Mouse (Mus musculus): ENCODE measurements around the gene Mrfap1. TPM values are rescaled to one million over a fixed set of nuclear protein-coding genes. Genes with fewer than 3 reads are reported as not detected.
"Not testable (repeated sequence)": the region's sequence is repeated elsewhere in the genome, so short reads cannot be mapped to it uniquely, and the experiment has no call there.

Gene Mrfap1
- 329 and 331 TPM in 2 replicates for polyA plus RNA-seq (2015; fragmentation: Nextera tagmentation; extraction: Ambion mirVana)

DNA sequence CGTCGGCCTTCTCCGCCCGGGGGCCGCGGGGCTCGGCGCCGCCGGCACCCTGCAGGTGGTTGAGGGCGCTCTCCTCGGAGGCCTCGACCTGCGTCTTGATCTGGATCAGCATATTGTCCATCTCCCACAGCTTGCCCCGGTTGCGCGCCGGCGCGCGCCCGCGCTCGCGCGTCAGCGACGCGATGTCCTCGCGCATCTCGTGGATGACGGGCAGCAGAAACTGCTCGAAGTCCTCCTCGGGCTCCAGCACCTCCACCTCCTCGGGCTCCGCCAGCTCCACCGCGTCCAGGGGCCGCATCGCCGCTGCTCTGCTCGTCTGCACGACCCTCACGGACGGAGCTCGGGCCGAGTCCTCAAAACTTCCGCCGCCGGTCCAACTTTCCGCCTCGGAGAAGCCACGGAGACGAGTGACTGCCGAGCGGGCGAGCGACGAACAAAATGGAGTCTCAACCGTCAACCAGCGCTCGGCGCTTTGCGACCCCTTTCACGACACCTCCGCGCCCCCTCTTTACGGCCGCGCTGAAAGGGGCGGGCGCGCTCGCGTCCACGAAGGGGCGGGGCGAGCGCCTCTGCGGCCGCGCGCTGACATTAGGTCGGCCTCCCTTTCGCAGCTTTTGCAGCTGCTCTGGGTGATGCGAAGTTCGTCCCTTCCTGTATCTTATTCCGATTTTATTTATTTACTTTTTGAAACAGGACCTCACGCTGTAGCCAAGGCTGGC lies at the start of gene Mrfap1:
Gene Mrfap1, minus strand, starts transcription at position 477 of the 719 bp plus-strand sequence.
- H3K4me3 ChIP-seq = peak within 1 kb of the TSS; percentile 66
- under 1% methylated on average over 89 of the region's 90 CpGs for WGBS
- H3K27ac ChIP-seq = peak within 1 kb of the TSS; percentile 97
- H3K27me3 ChIP-seq; H3K9me3 ChIP-seq (replicated peaks); H3K36me3 ChIP-seq: not testable (repeated sequence)
- H3K4me1 ChIP-seq (replicated peaks) = peaks cover 12% of the 10 kb centered on the region; the same call in 1 of the 2 replicates
- H3K9ac ChIP-seq = peak within 1 kb of the TSS; percentile 78
- ATAC-seq (replicated peaks; ENCODE audit: insufficient number of reproducible peaks, insufficient read depth, low FRiP score, low read depth) = peak; percentile 83
- H3K4me2 ChIP-seq = peak within 1 kb of the TSS; percentile 71

DNA sequence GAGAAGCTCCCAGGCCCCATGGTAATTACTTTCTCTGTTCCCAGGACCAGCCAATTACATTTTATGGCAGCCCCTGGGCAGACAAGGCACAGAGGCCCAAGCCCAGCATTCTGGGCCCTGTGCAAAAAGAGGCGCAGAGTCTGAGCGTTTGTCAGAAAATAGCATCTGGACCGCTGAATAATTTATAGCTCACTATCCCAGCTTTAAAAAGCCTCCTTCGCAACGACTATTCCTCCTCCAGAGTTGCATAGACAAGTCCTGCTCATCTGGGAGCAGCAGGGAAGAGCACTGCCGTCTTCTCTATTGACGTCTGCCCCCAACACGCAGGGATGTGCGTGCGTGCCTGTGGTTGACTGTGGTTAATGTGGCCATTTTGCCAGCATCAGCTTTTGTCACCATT lies 47.9 kb upstream of the Mrfap1 start:
- Histone ChIP-seq H3K4me1 (replicated peaks) (no peaks in the 10 kb centered on the region), H3K36me3 (no peaks in the 10 kb centered on the region), H3K9ac (no peak overlapping the region), H3K9me3 (replicated peaks) (no peaks in the 10 kb centered on the region), H3K4me3 (no peak overlapping the region), H3K27ac (no peak overlapping the region), H3K4me2 (no peak overlapping the region), H3K27me3 (no peaks in the 10 kb centered on the region; the same call in 1 of the 2 replicates)
- WGBS = 82% methylated on average over 10 of the region's 10 CpGs
- ATAC-seq (replicated peaks; ENCODE audit: insufficient number of reproducible peaks, insufficient read depth, low FRiP score, low read depth) = no peak

DNA sequence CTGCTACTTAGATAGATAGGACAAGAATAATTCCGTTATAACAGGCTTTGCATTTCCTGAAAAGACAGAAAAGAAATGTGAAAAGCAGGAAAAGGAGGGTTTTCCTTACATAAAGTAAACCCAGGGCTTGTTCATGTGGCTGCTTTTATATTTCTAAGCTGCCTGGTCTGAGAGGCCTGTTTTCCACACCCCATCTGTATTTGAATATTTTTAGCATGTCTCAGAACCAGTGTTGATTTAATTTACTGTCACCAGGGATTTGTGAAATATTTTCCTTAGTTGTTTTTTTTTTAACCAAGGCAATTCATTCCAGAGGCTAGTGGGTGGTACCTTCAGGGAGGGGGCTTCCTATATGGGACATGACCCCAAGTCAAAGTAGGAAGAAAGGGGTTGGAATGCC lies 45.1 kb upstream of the Mrfap1 start:
- no peak overlapping the region for H3K4me2 ChIP-seq
- no peak overlapping the region for H3K9ac ChIP-seq
- no peaks in the 10 kb centered on the region for H3K9me3 ChIP-seq (replicated peaks)
- H3K4me3 ChIP-seq = no peak overlapping the region
- H3K27me3 ChIP-seq = no peaks in the 10 kb centered on the region
- H3K36me3 ChIP-seq = no peaks in the 10 kb centered on the region
- WGBS = 31% methylated on average over 1 of the region's 1 CpGs
- H3K27ac ChIP-seq = no peak overlapping the region
- ATAC-seq (replicated peaks; ENCODE audit: insufficient number of reproducible peaks, insufficient read depth, low FRiP score, low read depth) = no peak
- H3K4me1 ChIP-seq (replicated peaks) = no peaks in the 10 kb centered on the region

DNA sequence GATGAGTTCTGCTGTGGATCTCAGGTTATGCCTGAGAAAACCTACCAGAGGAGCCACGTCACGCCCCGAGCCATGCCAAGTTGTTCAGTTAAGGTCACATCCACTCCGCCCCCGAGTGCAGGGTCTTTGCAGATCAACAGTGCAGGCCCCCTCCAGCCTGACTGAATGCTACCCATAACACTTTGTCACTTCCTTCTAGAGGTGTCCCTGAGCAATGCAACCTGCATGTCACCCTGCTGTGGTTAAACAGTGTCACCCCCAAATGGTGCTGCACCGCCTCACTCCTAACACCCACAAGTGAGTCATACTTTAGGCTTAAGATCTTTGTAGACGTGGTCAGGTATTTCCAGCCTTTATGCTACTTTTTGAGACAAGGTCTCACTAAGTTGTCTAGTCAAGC lies 43.5 kb upstream of the Mrfap1 start:
- WGBS = 72% methylated on average over 7 of the region's 7 CpGs
- Histone ChIP-seq H3K4me2 (no peak overlapping the region), H3K9ac (no peak overlapping the region), H3K27me3 (no peaks in the 10 kb centered on the region), H3K27ac (no peak overlapping the region), H3K4me3 (no peak overlapping the region), H3K4me1 (replicated peaks) (no peaks in the 10 kb centered on the region), H3K36me3 (no peaks in the 10 kb centered on the region), H3K9me3 (replicated peaks) (no peaks in the 10 kb centered on the region)
- ATAC-seq (replicated peaks; ENCODE audit: insufficient number of reproducible peaks, insufficient read depth, low FRiP score, low read depth) = no peak

DNA sequence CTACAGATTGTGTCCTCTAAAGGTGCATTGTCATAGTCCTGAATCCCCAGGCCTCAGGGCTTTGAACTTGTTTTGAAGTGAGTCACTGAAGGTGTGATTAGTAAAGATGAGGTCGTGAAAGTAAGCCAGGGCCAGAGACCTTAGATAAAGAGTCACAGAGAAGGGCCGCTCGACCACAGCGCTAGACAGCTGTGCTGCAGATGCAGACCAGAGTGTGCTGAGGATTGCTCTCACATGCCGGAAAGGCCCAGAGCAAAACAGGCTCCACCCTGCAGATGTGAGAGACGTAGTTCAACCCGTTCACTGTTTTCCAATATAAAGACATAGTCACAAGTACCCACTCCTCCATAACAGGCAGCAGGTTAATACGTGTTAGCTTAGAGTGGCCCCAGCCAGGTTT lies 43.0 kb upstream of the Mrfap1 start:
- 55% methylated on average over 8 of the region's 8 CpGs for WGBS
- H3K9ac ChIP-seq = no peak overlapping the region
- no peaks in the 10 kb centered on the region for H3K9me3 ChIP-seq (replicated peaks)
- H3K27me3 ChIP-seq = no peaks in the 10 kb centered on the region
- H3K27ac ChIP-seq = no peak overlapping the region
- no peak overlapping the region for H3K4me3 ChIP-seq
- no peaks in the 10 kb centered on the region for H3K4me1 ChIP-seq (replicated peaks)
- H3K4me2 ChIP-seq = no peak overlapping the region
- no peaks in the 10 kb centered on the region for H3K36me3 ChIP-seq
- no peak for ATAC-seq (replicated peaks; ENCODE audit: insufficient number of reproducible peaks, insufficient read depth, low FRiP score, low read depth)

DNA sequence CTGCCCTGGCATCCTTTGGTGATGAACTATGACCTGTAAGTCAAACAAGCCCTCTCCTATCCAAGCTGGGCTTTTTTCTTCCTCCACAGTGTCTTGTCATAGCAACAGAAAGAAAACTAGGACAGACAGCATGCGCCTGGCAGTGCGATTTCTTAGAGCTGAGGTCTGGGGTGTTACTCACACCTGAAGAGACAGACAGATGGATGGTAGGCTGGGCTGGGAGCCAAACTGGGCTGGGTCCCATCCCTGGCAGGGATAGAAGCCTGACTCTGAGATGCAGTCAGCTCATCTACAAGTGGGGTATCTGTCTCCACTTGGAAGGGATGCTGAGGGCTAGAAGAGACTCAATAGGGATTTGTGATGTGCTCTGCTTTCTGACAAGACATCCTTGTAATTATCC lies 42.5 kb upstream of the Mrfap1 start:
- no peak overlapping the region for H3K4me3 ChIP-seq
- H3K27ac ChIP-seq = no peak overlapping the region
- no peak overlapping the region for H3K9ac ChIP-seq
- H3K36me3 ChIP-seq = no peaks in the 10 kb centered on the region
- ATAC-seq (replicated peaks; ENCODE audit: insufficient number of reproducible peaks, insufficient read depth, low FRiP score, low read depth) = no peak
- no peaks in the 10 kb centered on the region for H3K4me1 ChIP-seq (replicated peaks)
- no peak overlapping the region for H3K4me2 ChIP-seq
- H3K27me3 ChIP-seq = no peaks in the 10 kb centered on the region
- WGBS = 73% methylated on average over 2 of the region's 2 CpGs
- no peaks in the 10 kb centered on the region for H3K9me3 ChIP-seq (replicated peaks)

DNA sequence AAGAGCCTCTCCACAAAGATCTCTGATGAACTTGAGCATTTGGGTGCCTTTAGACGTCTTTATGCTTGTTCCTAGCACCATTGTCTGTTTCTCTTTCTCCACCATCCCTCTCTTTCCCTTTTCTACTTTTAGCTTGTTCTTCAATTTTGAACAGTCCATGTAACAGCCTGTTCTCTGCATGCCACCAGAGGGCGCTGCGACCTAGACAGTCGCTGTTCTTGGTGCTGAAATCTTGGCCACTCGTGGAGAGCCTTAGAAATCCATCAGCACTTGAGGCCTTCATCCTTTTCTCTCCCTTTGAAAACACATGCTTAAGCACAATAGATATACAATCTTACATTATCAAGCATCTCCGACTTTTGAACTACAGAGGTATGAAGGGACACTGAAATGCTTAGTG lies 39.4 kb upstream of the Mrfap1 start:
- under 1% methylated on average over 6 of the region's 6 CpGs for WGBS
- no peaks in the 10 kb centered on the region for H3K27me3 ChIP-seq
- no peak for ATAC-seq (replicated peaks; ENCODE audit: insufficient number of reproducible peaks, insufficient read depth, low FRiP score, low read depth)
- peaks cover 2% of the 10 kb centered on the region for H3K4me1 ChIP-seq (replicated peaks)
- no peak overlapping the region for H3K9ac ChIP-seq
- H3K4me2 ChIP-seq = no peak overlapping the region
- H3K9me3 ChIP-seq (replicated peaks) = no peaks in the 10 kb centered on the region
- H3K36me3 ChIP-seq = no peaks in the 10 kb centered on the region
- H3K4me3 ChIP-seq = no peak overlapping the region
- H3K27ac ChIP-seq = no peak overlapping the region

DNA sequence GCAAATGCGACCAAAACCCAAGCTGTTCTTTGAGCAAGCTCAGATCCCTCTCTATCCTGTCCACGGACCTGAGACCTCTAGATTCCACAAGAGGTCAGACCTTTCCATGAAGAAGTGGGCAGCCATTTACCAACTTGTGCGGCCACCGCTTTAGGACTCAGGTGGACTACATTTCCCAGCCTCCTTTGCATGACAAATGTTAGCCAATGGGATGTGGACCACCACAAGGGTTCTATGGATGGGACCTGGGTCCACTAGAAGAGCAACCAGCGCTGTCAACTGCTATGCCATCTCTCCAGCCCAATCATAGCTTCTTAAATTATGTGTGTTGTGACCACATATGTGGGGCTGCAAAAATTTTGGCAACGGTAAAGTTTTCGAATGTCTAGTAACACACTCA lies 34.7 kb upstream of the Mrfap1 start:
- no peak overlapping the region for H3K4me3 ChIP-seq
- WGBS = 54% methylated on average over 7 of the region's 7 CpGs
- H3K9me3 ChIP-seq (replicated peaks) = no peaks in the 10 kb centered on the region
- H3K4me2 ChIP-seq = peak overlapping the region; percentile 86
- peaks cover 16% of the 10 kb centered on the region for H3K4me1 ChIP-seq (replicated peaks)
- ATAC-seq (replicated peaks; ENCODE audit: insufficient number of reproducible peaks, insufficient read depth, low FRiP score, low read depth) = no peak
- H3K9ac ChIP-seq = no peak overlapping the region
- no peaks in the 10 kb centered on the region for H3K27me3 ChIP-seq
- no peak overlapping the region for H3K27ac ChIP-seq
- H3K36me3 ChIP-seq = no peaks in the 10 kb centered on the region

DNA sequence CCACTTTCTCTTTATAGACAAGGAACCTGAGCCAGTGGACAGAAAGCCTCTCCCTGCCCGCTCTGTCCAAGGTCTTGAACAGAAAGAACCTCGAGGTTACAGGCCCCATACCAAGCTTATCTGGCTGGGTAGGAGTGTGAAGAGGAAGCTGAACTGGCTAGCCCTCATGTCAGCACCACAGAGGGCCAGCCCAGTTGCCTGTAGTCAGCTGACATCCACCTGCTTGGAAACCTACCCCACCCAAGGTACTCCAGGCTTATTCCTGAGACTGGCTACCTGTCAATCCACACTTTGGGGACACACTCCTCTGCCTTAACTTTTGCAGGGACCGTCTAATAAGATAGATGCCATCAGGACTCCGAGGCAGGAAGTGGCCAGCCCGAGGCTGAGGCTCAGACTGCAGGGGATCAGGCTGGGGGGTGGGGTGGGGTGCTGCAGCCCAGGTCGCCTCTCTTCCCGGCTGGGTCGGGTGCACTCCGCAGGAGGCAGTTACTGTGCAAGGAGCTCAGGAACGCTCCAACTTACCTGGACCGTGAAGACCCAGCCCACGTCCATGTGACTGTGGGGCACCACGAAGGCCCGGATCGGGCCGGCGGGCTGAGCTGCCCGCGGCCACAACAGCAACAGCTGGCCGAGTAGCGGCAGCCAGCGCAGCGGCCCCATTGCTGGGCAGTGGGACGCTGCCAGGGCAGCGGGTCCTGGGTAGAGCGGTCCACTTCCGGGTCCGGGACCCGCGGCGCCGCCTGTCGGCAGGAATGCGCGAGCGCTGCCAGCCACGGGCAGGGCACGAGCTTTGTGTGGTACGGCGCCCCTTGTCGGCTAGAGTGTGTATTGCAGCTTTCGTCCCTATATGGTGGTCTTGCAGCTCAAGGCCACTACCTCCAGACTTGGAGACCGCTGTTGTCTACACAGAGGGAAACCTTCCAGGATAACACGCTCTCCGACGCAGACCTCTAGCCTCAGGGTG lies 33.6 kb upstream of the Mrfap1 start, which contains the start of gene Man2b2:
Gene Man2b2, minus strand, starts transcription at position 741 of the 967 bp plus-strand sequence.
- H3K4me1 ChIP-seq (replicated peaks) = peaks cover 16% of the 10 kb centered on the region
- H3K9ac ChIP-seq = peak within 1 kb of the TSS; percentile 61
- WGBS = 2% methylated on average over 46 of the region's 46 CpGs
- peak within 1 kb of the TSS; percentile 86 for H3K4me2 ChIP-seq
- no peaks in the 10 kb centered on the region for H3K36me3 ChIP-seq
- H3K4me3 ChIP-seq = peak within 1 kb of the TSS; percentile 62
- peak; percentile 80 for ATAC-seq (replicated peaks; ENCODE audit: insufficient number of reproducible peaks, insufficient read depth, low FRiP score, low read depth)
- no peaks in the 10 kb centered on the region for H3K27me3 ChIP-seq
- H3K9me3 ChIP-seq (replicated peaks) = no peaks in the 10 kb centered on the region
- no peak within 1 kb of the TSS for H3K27ac ChIP-seq

DNA sequence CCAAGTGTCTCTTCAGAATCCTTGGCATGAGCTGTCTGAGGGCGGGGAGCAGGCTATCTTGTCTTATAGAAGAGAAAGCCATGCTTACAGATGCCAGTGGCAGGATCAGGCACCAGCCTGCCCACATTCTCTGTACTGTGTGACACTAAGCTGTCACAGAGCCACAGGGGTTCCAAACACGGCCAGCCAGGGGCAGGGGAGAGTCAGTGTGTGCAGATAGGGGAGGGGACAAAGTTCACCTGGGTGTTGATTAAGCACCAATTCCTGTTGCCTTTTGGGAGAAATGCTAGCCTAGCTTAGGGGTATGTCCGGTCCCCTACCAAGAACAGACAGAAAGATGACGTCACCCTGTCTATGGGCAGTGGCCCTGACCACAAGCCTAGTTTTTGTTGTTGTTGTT lies 32.5 kb upstream of the Mrfap1 start:
- no peak for ATAC-seq (replicated peaks; ENCODE audit: insufficient number of reproducible peaks, insufficient read depth, low FRiP score, low read depth)
- H3K27me3 ChIP-seq = no peaks in the 10 kb centered on the region
- no peak overlapping the region for H3K4me3 ChIP-seq
- WGBS = 68% methylated on average over 4 of the region's 4 CpGs
- no peaks in the 10 kb centered on the region for H3K9me3 ChIP-seq (replicated peaks)
- H3K27ac ChIP-seq = no peak overlapping the region
- no peaks in the 10 kb centered on the region for H3K36me3 ChIP-seq
- no peak overlapping the region for H3K9ac ChIP-seq
- H3K4me1 ChIP-seq (replicated peaks) = peaks cover 16% of the 10 kb centered on the region
- no peak overlapping the region for H3K4me2 ChIP-seq

DNA sequence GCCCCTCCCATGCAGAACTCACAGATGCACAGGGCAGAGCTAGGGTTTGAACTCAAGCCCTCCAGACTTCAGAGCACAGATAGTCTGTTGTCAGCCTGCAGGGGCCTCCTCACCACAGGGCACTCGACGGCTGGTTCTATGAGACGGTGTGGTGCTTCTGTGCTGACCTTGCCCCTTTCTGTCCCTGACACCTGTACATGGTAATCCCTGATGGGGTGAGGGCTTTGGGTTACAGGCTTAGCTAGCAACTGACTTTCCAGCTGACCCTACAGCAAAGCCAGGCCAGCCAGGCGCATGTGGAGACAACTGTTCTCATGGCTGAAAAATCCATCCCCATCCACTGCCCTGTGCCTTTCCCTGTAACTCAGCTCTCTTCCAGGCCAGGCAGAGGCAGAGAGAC lies 26.3 kb upstream of the Mrfap1 start:
- no peak for ATAC-seq (replicated peaks; ENCODE audit: insufficient number of reproducible peaks, insufficient read depth, low FRiP score, low read depth)
- no peaks in the 10 kb centered on the region for H3K27me3 ChIP-seq
- H3K36me3 ChIP-seq = peaks cover 4% of the 10 kb centered on the region; the same call in 1 of the 2 replicates
- no peak overlapping the region for H3K4me3 ChIP-seq
- WGBS = 88% methylated on average over 4 of the region's 4 CpGs
- H3K4me2 ChIP-seq = no peak overlapping the region
- no peak overlapping the region for H3K9ac ChIP-seq
- H3K9me3 ChIP-seq (replicated peaks) = no peaks in the 10 kb centered on the region
- no peaks in the 10 kb centered on the region for H3K4me1 ChIP-seq (replicated peaks)
- no peak overlapping the region for H3K27ac ChIP-seq

Measured in heart, embryonic 15.5 days (tissue).